Mouse (Mus musculus) skeletal muscle tissue, postnatal 0 days (tissue): ENCODE data around the gene Olfr488. TPM values are rescaled to one million over a fixed set of nuclear protein-coding genes. Genes with fewer than 3 reads are reported as not detected.

Experiments used
- polyA plus RNA-seq: library from polyadenylated mRNA; unstranded; fragments of >200 nt; fragmentation: Nextera tagmentation; extraction: Ambion mirVana; gene quantifications from 2 replicates; pipeline ENCODE4 v1.2.1, GENCODE M21; 2015

The Olfr488 gene
- not detected in 2 replicates for polyA plus RNA-seq

GRCm38 (mm10) chr7:108258247-108258646, at the start of gene Olfr488:
Olfr488 (minus strand) TSS chr7:108258347.

GRCm38 (mm10) chr7:108288834-108289233, 30.7 kb upstream of the Olfr488 start, which contains the start of gene Olfr490:
Olfr490 (minus strand) TSS chr7:108288934.

GRCm38 (mm10) chr7:108214536-108214935, 43.6 kb downstream of the Olfr488 start, which contains the start of gene Olfr487:
Olfr487 (minus strand) TSS chr7:108214636.

Other genes with a start within 250 kb of the Olfr488 start
- not detected in 2 replicates for gene Olfr478, start 224.4 kb downstream of the Olfr488 start, polyA plus RNA-seq
- gene Olfr479, start 207.7 kb downstream of the Olfr488 start, polyA plus RNA-seq, result not detected in 2 replicates
- not detected in 2 replicates for gene Olfr480, start 191.0 kb downstream of the Olfr488 start, polyA plus RNA-seq
- gene Olfr481, start 178.5 kb downstream of the Olfr488 start, polyA plus RNA-seq, result not detected in 2 replicates
- not detected in 2 replicates for gene Olfr482, start 160.8 kb downstream of the Olfr488 start, polyA plus RNA-seq
- not detected in 2 replicates for gene Olfr483, start 157.5 kb downstream of the Olfr488 start, polyA plus RNA-seq
- not detected in 2 replicates for gene Olfr484, start 130.9 kb downstream of the Olfr488 start, polyA plus RNA-seq
- gene Olfr485, start 98.5 kb downstream of the Olfr488 start, polyA plus RNA-seq, result not detected in 2 replicates
- not detected in 2 replicates for gene Olfr486, start 85.6 kb downstream of the Olfr488 start, polyA plus RNA-seq
- not detected in 2 replicates for gene Olfr487, start 43.7 kb downstream of the Olfr488 start, polyA plus RNA-seq
- gene Olfr490, start 30.6 kb upstream of the Olfr488 start, polyA plus RNA-seq, result not detected in 2 replicates
- gene Olfr491, start 55.1 kb upstream of the Olfr488 start, polyA plus RNA-seq, result not detected in 2 replicates
- not detected in 2 replicates for gene Olfr492, start 65.3 kb upstream of the Olfr488 start, polyA plus RNA-seq
- gene Olfr493, start 88.6 kb upstream of the Olfr488 start, polyA plus RNA-seq, result not detected in 2 replicates
- not detected in 2 replicates for gene Olfr494, start 107.0 kb upstream of the Olfr488 start, polyA plus RNA-seq
- gene Olfr495, start 134.8 kb upstream of the Olfr488 start, polyA plus RNA-seq, result not detected in 2 replicates
- gene Olfr497, start 162.1 kb upstream of the Olfr488 start, polyA plus RNA-seq, result not detected in 2 replicates
- not detected in 2 replicates for gene Olfr498, start 207.0 kb upstream of the Olfr488 start, polyA plus RNA-seq